10 mouse cellular contexts compared by ENCODE assay signal in genomic region chr9:62526858-62527257, GRCm38 (mm10). TPM values are rescaled to one million over a fixed set of nuclear protein-coding genes. Genes with fewer than 3 reads are reported as not detected.
A peak's percentile ranks its signal among the peaks of the same experiment; 100 is the strongest.
DNase-seq lines count a peak whose midpoint lies in the region; ATAC-seq and TF ChIP-seq lines count a peak whose summit lies in the region.
"Had no signal": no experiment of that assay in that cellular context is flagged by ENCODE, and none has a peak within 500 bp of the region (broad histone marks: within the 10 kb centered on the region; RNA-seq: fewer than 3 reads in every experiment).

No protein-coding gene starts in this region.

- TF ChIP-seq CTCF in cerebellum, adult 2 months (IDR thresholded peaks at IDR 0.05; ENCODE audit: borderline replicate concordance, insufficient read depth, low read depth, low read length): no peak
- TF ChIP-seq CTCF in left cerebral cortex, adult 2 months (IDR thresholded peaks at IDR 0.05): no peak
- TF ChIP-seq CTCF in forebrain, postnatal 0 days (IDR thresholded peaks at IDR 0.05; ENCODE audit: low read depth): no peak
- no peak for TF ChIP-seq CTCF in midbrain, postnatal 0 days (IDR thresholded peaks at IDR 0.05)

- no peak for DNase-seq in cerebellum, adult 2 months
- no peak for DNase-seq in cerebellum, adult 8-10 months
- no peak for DNase-seq in left cerebral cortex, adult 2 months (ENCODE audit: extremely low spot score in 1 of 2, low spot score in 2 of 2)
- no peak for DNase-seq in left cerebral cortex, adult 18-20 months (ENCODE audit: low spot score in 2 of 2)
- no peak for DNase-seq in forebrain, postnatal 0 days
- DNase-seq in midbrain, postnatal 0 days (ENCODE audit: low spot score): no peak
- no peak for DNase-seq in layer of hippocampus, postnatal 10 days (ENCODE audit: low spot score in 2 of 2)

- no peaks in the 10 kb centered on the region for H3K9me3 ChIP-seq in forebrain, postnatal 0 days (ENCODE audit: low read length)
- no peaks in the 10 kb centered on the region for H3K9me3 ChIP-seq in midbrain, postnatal 0 days (ENCODE audit: low read length)
- H3K9me3 ChIP-seq: G1E had no signal

- no peaks in the 10 kb centered on the region for H3K36me3 ChIP-seq in forebrain, postnatal 0 days (ENCODE audit: insufficient read depth)
- H3K36me3 ChIP-seq in midbrain, postnatal 0 days (ENCODE audit: insufficient read depth, low read length): no peaks in the 10 kb centered on the region
- H3K36me3 ChIP-seq: G1E had no signal

- no peak overlapping the region for H3K4me3 ChIP-seq in cerebellum, adult 2 months (replicated peaks; ENCODE audit: insufficient read depth, low read depth, low read length)
- H3K4me3 ChIP-seq in left cerebral cortex, adult 2 months: no peak overlapping the region
- no peak overlapping the region for H3K4me3 ChIP-seq in forebrain, postnatal 0 days (ENCODE audit: low read depth, low read length)
- no peak overlapping the region for H3K4me3 ChIP-seq in midbrain, postnatal 0 days (ENCODE audit: low read depth, low read length)

- H3K9ac ChIP-seq in forebrain, postnatal 0 days: no peak overlapping the region
- no peak overlapping the region for H3K9ac ChIP-seq in midbrain, postnatal 0 days (replicated peaks; ENCODE audit: low read length, poor library complexity, severe bottlenecking)

- no peak overlapping the region for H3K4me2 ChIP-seq in forebrain, postnatal 0 days (ENCODE audit: low read depth)
- no peak overlapping the region for H3K4me2 ChIP-seq in midbrain, postnatal 0 days (ENCODE audit: low read depth, low read length, poor library complexity, severe bottlenecking)

- no peak for TF ChIP-seq POLR2A in cerebellum, adult 2 months (IDR thresholded peaks at IDR 0.05; ENCODE audit: borderline replicate concordance, insufficient read depth, low read length)

- no peak for ATAC-seq in forebrain, postnatal 0 days
- no peak for ATAC-seq in midbrain, postnatal 0 days (ENCODE audit: low FRiP score)
- ATAC-seq in inflammation-experienced regulatory T-cells, adult 6 months: no peak
- ATAC-seq: activated CD4-positive, CD25-positive, alpha-beta regulatory T cell, adult 4 months had no signal

- peak overlapping the region; percentile 77 for H3K27ac ChIP-seq in cerebellum, adult 2 months (ENCODE audit: insufficient read depth, low read length)
- H3K27ac ChIP-seq in left cerebral cortex, adult 2 months: peak overlapping the region; percentile 4
- peak overlapping the region; percentile 64 for H3K27ac ChIP-seq in forebrain, postnatal 0 days (ENCODE audit: low read depth, low read length)
- 0 out of 2 replicates have a peak overlapping the region, but pooled peaks have one; percentile 26 for H3K27ac ChIP-seq in midbrain, postnatal 0 days (ENCODE audit: low read depth, low read length)

- no peaks in the 10 kb centered on the region for H3K27me3 ChIP-seq in cerebellum, adult 2 months (ENCODE audit: control insufficient read depth, insufficient read depth, low read length)
- no peaks in the 10 kb centered on the region for H3K27me3 ChIP-seq in forebrain, postnatal 0 days (ENCODE audit: insufficient read depth, low read length)
- no peaks in the 10 kb centered on the region for H3K27me3 ChIP-seq in midbrain, postnatal 0 days (ENCODE audit: insufficient read depth, low read length)

- WGBS in cerebellum, adult 2 months: 8% methylated on average over 8 of the region's 8 CpGs
- WGBS in forebrain, postnatal 0 days: 72% methylated on average over 8 of the region's 8 CpGs
- WGBS in midbrain, postnatal 0 days: 67% methylated on average over 8 of the region's 8 CpGs

- intact Hi-C loops in left cerebral cortex, adult 2 months (cut with DNase I): no loop called here

- H3K4me1 ChIP-seq in cerebellum, adult 2 months (ENCODE audit: control insufficient read depth, insufficient read depth, low read length): peaks cover 94% of the 10 kb centered on the region
- peaks cover 18% of the 10 kb centered on the region for H3K4me1 ChIP-seq in forebrain, postnatal 0 days (ENCODE audit: insufficient read depth)
- H3K4me1 ChIP-seq in midbrain, postnatal 0 days (ENCODE audit: insufficient read depth, low read length): peaks cover 13% of the 10 kb centered on the region

RNA-seq across cellular contexts. Expression of gene Coro2b, which starts 10.0 kb away (rescaled TPM):
- polyA plus RNA-seq in cerebellum, adult 2 months (2012; rRNA removed): 210 and 244 TPM in 2 replicates
- total RNA-seq in left cerebral cortex, adult 2 months (2021): 100 to 1,000 TPM; 178 to 185 TPM
- 100 to 1,000 TPM; 162 to 174 TPM for total RNA-seq in left cerebral cortex, adult 18-20 months (2021)
- 43.3 and 53.2 TPM in 2 replicates for total RNA-seq in forebrain, postnatal 0 days (2014; rRNA removed)
- polyA plus RNA-seq in forebrain, postnatal 0 days (2015; fragmentation: Nextera tagmentation; extraction: Ambion mirVana): 24.7 and 31.6 TPM in 2 replicates
- 36.2 and 45.8 TPM in 2 replicates for total RNA-seq in midbrain, postnatal 0 days (2014; rRNA removed)
- 21.4 and 22.8 TPM in 2 replicates for polyA plus RNA-seq in midbrain, postnatal 0 days (2015; fragmentation: Nextera tagmentation; extraction: Ambion mirVana)
- total RNA-seq in layer of hippocampus, postnatal 10 days (2021): 100 to 1,000 TPM; 131 to 136 TPM
- 1 to 10 TPM in 2 of 3 experiments, under 1 TPM in 1; 0.33 to 3.8 (median 1.2) TPM for polyA plus RNA-seq in inflammation-experienced regulatory T-cells, adult 6 months (2017; shearing (Covaris generic))
- polyA plus RNA-seq: G1E had no signal

Comparison
In these comparisons a context has a peak if more than half of its experiments do, and no peak if none do; other contexts are left out.
1. H3K27ac ChIP-seq: peak in every context shown above with its lines; median percentile 77 in cerebellum, adult 2 months; 64 in forebrain, postnatal 0 days; 26 in midbrain, postnatal 0 days; 4 in left cerebral cortex, adult 2 months.